Mouse (Mus musculus): ENCODE measurements at regions not wholly inside any gene's neighbourhood (a gene's known extent, or its start where the extent isn't known, plus 50 kb on each side); places are given as distances from the start of the nearest gene placed in this dataset.

DNA sequence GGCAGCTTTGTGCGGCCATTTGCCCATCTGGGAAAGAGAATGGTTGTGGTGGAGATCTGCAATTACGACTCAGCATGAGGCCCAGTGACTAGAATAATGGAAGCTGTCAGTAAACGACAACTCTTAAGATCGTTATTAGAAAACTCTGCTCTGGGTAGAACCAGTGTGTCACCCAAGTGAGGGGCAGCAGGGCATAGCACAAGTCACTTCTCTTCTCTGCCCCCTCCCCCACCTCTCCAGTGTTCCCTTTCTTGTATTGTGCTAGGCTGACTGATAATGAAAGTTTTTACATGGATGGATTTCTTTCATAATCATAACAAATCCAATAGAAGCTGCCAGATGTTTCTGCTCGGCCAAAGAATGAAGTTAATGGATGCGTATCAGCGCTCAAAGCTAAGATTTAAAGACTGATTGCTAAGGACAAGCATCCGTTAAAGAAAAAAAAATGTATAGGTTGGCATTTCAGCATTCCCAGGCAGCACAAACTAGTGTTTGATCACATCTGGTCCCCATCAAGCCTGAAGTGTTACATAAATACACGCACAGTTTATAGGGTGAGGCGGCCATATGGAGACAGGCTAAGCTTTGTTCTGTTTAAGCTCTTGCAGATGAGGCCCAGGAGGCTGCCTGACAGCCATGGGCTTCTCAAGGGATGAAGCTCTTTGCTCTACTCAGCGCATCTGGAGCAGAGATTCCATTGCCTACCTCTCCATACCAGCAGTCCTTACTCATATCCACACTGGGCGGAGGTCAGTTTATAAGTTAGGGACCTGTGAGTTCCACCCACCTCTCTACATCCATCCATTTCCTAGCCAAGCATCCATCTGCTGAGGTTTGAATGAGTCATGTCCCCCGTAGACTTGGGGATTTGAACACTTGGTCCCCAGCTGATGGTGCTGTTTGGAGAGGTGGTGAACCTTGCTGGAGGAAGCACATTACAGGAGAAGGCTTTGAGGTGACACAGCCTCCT is 88.2 kb downstream of the Nxnl2 start:
- no peak for TF ChIP-seq POLR2A (IDR thresholded peaks at IDR 0.05; ENCODE audit: insufficient read depth, low read depth, low read length)
- no peak for TF ChIP-seq CTCF (IDR thresholded peaks at IDR 0.05)

All from heart, adult 2 months (tissue).